Mouse (Mus musculus) liver, postnatal 0 days (tissue): ENCODE measurements around the gene Shbg. TPM values are rescaled to one million over a fixed set of nuclear protein-coding genes. Genes with fewer than 3 reads are reported as not detected.
A peak's percentile ranks its signal among the peaks of the same experiment; 100 is the strongest.
"Not testable (repeated sequence)": the region's sequence is repeated elsewhere in the genome, so short reads cannot be mapped to it uniquely, and the experiment has no call there.

Experiments used
- ATAC-seq: fragments of 200-750 bp; cut with Nextera tagmentation; 2 replicates; pipeline ENCODE4 v1.8.0; 2017; ENCODE audit warnings: mild to moderate bottlenecking, moderate library complexity
- DNase-seq: peaks from one replicate; pipeline ENCODE4 v3.0.0-alpha.2; 2016
- H3K27ac ChIP-seq: fragments of 300-500 bp; sonication (generic); 2 replicates; pipeline ENCODE4 v1.5.1; 2014; ENCODE audit warnings: antibody characterized with exemption, moderate library complexity, mild to moderate bottlenecking, low read depth
- H3K27me3 ChIP-seq: fragments of 300-500 bp; sonication (generic); 2 replicates; pipeline ENCODE4 v1.6.1; 2014; ENCODE audit warnings: low read length, control low read depth, mixed read lengths; ENCODE audit not compliant: insufficient read depth
- H3K36me3 ChIP-seq: fragments of 300-500 bp; sonication (generic); replicated peaks from 2 replicates; pipeline ENCODE4 v1.6.1; 2014; ENCODE audit warnings: mild to moderate bottlenecking, control low read depth, low read length, moderate library complexity, mixed read lengths; ENCODE audit not compliant: insufficient read depth
- H3K4me1 ChIP-seq: fragments of 300-500 bp; sonication (generic); 2 replicates; pipeline ENCODE4 v1.6.1; 2014; ENCODE audit warnings: antibody characterized with exemption, mild to moderate bottlenecking, control low read depth; ENCODE audit not compliant: insufficient read depth
- H3K4me2 ChIP-seq: fragments of 300-500 bp; sonication (generic); 2 replicates; pipeline ENCODE4 v1.6.1; 2014; ENCODE audit warnings: low read depth, mild to moderate bottlenecking, low read length, moderate library complexity, mixed read lengths
- H3K4me3 ChIP-seq: fragments of 300-500 bp; sonication (generic); 2 replicates; pipeline ENCODE4 v1.5.1; 2014; ENCODE audit warnings: low read depth, low read length
- H3K9ac ChIP-seq: fragments of 300-500 bp; sonication (generic); replicated peaks from 2 replicates; pipeline ENCODE4 v1.6.1; 2014; ENCODE audit warnings: mild to moderate bottlenecking, moderate library complexity
- H3K9me3 ChIP-seq: fragments of 300-500 bp; sonication (generic); 2 replicates; pipeline ENCODE4 v1.6.1; 2016; ENCODE audit warnings: mild to moderate bottlenecking, control low read depth, low read length, mixed read lengths
- CTCF ChIP-seq: sonication (generic); IDR thresholded peaks from 2 replicates; pipeline ENCODE4 v1.5.1; 2016; ENCODE audit warnings: antibody characterized with exemption, low read depth
- EP300 ChIP-seq: IDR thresholded peaks from 2 replicates; pipeline ENCODE4 v1.6.1; 2016; ENCODE audit warnings: antibody characterized with exemption, low read depth, mild to moderate bottlenecking
- WGBS: fragments of 180-500 bp; shearing (Covaris S2); extraction: QIAGEN DNeasy Blood & Tissue Kit; methylation state at CpG from one replicate; pipeline ENCODE4 v1.1.7; 2014; ENCODE audit not compliant: insufficient replicate concordance; 5-methylcytosine and 5-hydroxymethylcytosine counted together
- polyA plus RNA-seq: library from polyadenylated mRNA; unstranded; fragments of >200 nt; fragmentation: Nextera tagmentation; extraction: Ambion mirVana; gene quantifications from 2 replicates; pipeline ENCODE4 v1.2.1, GENCODE M21; 2015

Shbg gene
- polyA plus RNA-seq, 1 experiment from 2014 or later: 4.3 TPM

DNA sequence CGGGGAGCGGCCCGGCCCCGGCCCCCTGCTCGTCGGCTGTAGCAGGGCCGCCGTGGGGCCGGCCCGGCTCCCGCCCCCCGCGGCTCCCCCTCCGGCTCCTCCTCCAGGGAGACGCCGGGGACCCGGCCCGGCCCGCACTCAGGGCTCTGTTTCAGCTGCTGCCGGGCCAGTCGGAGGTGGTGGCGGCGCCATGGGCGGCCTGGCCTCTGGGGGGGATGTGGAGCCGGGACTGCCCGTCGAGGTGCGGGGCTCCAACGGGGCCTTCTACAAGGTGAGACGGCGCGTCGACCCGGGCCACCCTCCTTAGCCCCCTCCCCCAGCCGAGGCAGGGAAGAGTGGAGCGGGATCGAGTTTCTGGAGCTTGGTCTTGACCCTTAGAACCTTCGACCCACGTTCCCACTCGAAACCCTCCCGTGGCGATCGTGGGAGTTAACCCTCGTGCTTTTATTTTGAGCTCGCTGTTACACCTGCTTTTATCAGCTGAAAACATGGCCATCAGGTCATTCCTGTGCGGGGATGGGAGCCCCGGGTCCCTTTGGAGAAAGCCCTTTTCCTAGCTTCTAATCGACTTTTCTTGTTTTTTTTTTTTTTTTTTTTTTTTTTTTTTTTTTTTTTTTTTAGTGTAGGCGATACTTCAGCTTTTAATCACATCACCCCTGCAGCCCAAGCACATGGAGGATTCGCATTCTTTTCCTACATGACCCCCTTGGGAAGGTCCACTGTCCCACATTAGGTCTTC, 15.6 kb upstream of the Shbg start:
- Histone ChIP-seq H3K9ac (peak overlapping the region; percentile 96), H3K9me3 (no peaks in the 10 kb centered on the region), H3K4me1 (peaks cover 22% of the 10 kb centered on the region), H3K27me3 (no peaks in the 10 kb centered on the region), H3K4me2 (peak overlapping the region; percentile 88), H3K27ac (peak overlapping the region; percentile 97), H3K36me3 (peaks cover 4% of the 10 kb centered on the region; the same call in 1 of the 2 replicates), H3K4me3 (peak overlapping the region; percentile 87)
- DNase-seq (no peak), ATAC-seq (peak; percentile 56)
- TF ChIP-seq CTCF (no peak), EP300 (no peak)
- WGBS: under 1% methylated on average over 40 of the region's 50 CpGs

DNA sequence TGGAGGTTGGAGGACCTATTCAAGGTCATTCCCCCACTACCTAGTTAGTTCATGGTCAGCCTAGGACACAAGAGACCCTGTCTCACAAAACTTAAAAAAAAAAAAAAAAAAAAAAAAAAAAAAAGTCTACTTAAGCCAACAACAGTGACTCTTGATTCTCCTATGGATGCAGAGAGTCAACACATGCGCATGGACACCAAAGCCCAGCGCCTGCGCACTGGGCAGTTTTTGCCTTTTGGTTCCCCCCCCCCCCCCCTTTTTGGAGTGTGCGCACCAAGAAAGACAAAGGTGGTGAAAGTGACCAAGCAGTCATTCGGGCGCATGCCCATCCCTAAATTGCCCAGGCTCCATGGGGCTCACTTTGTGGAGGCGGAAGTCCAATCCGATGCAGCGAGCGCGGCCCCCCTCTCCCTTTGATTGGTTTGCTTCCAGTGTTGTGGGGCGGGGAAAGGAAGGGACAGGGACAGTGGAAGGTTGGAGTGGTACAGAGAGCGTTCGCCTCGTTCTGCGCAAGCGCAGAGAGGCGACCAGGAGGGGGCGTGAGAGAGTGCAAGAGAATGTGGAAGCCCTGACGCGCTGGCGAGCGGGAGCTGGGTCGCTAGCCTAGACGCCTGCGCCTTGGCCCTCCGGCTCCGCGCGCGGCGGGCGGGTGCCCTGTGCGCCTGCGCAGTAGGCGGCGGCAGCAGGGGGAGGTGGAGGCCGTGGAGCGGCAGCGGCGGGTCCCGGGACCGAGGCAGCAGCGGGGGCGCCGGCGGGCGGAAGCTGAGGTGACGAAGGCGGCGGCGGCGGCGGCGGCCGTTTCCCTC, 14.8 kb upstream of the Shbg start, which contains the start of gene Fxr2:
Fxr2 (plus strand) TSS at position 707 of the 806 bp plus-strand sequence.
- TF ChIP-seq EP300 (no peak), CTCF (peak; percentile 98)
- peaks cover 4% of the 10 kb centered on the region; the same call in 1 of the 2 replicates for H3K36me3 ChIP-seq
- H3K27ac ChIP-seq: peak within 1 kb of the TSS; percentile 97
- no peaks in the 10 kb centered on the region for H3K27me3 ChIP-seq
- H3K4me2 ChIP-seq: peak within 1 kb of the TSS; percentile 88
- peaks cover 22% of the 10 kb centered on the region for H3K4me1 ChIP-seq
- peak within 1 kb of the TSS; percentile 87 for H3K4me3 ChIP-seq
- no peaks in the 10 kb centered on the region for H3K9me3 ChIP-seq
- WGBS: under 1% methylated on average over 44 of the region's 56 CpGs
- ATAC-seq (peak; percentile 95), DNase-seq (peak; percentile 100)
- H3K9ac ChIP-seq: peak within 1 kb of the TSS; percentile 96

DNA sequence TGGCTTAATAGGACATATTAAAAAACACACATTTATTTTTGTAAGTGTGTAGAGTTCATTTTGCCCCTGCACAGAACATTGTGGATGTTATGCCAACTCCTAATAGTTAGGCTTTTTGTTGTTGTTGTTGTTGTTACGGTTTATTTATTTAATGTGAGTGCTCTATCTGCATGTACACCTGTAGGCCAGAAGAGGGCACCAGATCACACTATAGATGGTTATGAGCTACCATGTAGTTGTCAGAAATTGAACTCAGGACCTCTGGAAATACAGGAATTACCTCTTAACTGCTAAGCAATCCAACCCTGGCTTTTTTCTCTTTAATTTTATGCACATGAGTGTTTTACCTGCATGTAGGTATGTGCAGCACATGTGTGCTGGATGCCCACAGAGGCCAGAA, 12.1 kb upstream of the Shbg start:
- H3K9me3 ChIP-seq: no peaks in the 10 kb centered on the region
- H3K9ac ChIP-seq: no peak overlapping the region
- DNase-seq: no peak
- H3K27me3 ChIP-seq: no peaks in the 10 kb centered on the region
- H3K4me2 ChIP-seq: no peak overlapping the region
- no peaks in the 10 kb centered on the region for H3K36me3 ChIP-seq
- ATAC-seq: no peak
- peaks cover 8% of the 10 kb centered on the region for H3K4me1 ChIP-seq
- peak; percentile 84 for TF ChIP-seq CTCF
- TF ChIP-seq EP300: no peak
- 60% methylated on average over 1 of the region's 1 CpGs for WGBS
- H3K27ac ChIP-seq: no peak overlapping the region
- H3K4me3 ChIP-seq: no peak overlapping the region

DNA sequence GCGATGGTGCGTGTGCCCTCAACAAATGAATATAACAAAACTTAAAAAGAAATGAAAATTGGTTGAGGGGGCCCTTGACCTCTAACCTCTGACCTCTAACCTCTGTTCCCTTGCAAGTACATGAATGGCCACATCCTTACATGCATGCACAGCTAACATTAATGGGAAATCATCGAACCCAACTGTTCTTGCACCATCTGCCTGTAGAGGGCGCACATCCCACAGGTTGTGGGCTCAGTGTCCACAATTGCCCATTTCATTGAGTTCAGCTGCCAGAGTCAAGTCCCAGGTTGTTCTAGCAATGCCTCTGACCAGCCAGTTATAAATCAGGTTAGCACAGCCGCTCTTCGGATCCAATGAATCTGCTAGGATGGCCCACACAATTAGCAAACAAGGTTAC, 10.6 kb upstream of the Shbg start:
- TF ChIP-seq EP300 (no peak), CTCF (peak; percentile 99)
- H3K4me1 ChIP-seq: peaks cover 4% of the 10 kb centered on the region
- no peak overlapping the region for H3K9ac ChIP-seq
- no peaks in the 10 kb centered on the region for H3K36me3 ChIP-seq
- no peaks in the 10 kb centered on the region for H3K27me3 ChIP-seq
- no peak overlapping the region for H3K27ac ChIP-seq
- no peaks in the 10 kb centered on the region for H3K9me3 ChIP-seq
- H3K4me2 ChIP-seq: no peak overlapping the region
- DNase-seq (peak; percentile 87), ATAC-seq (no peak)
- WGBS: 36% methylated on average over 6 of the region's 6 CpGs
- H3K4me3 ChIP-seq: no peak overlapping the region

DNA sequence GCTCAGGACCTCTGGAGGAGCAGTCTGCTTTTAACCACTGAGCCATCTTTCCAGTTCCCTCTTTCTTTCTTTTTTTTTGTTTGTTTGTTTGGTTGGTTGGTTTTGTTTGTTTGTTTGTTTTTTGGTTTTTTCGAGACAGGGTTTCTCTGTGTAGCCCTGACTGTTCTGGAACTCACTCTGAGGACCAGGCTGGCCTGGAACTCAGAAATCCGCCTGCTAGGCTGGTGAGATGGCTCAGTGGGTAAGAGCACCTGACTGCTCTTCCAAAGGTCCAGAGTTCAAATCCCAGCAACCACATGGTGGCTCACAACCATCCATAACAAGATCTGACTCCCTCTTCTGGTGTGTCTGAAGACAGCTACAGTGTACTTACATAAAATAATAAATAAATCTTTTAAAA, 6.6 kb upstream of the Shbg start:
- ATAC-seq, H3K4me2 ChIP-seq, H3K36me3 ChIP-seq, DNase-seq, H3K27me3 ChIP-seq, H3K27ac ChIP-seq, H3K4me3 ChIP-seq, H3K9ac ChIP-seq, H3K4me1 ChIP-seq, H3K9me3 ChIP-seq: not testable (repeated sequence)
- WGBS: 74% methylated on average over 2 of the region's 2 CpGs

DNA sequence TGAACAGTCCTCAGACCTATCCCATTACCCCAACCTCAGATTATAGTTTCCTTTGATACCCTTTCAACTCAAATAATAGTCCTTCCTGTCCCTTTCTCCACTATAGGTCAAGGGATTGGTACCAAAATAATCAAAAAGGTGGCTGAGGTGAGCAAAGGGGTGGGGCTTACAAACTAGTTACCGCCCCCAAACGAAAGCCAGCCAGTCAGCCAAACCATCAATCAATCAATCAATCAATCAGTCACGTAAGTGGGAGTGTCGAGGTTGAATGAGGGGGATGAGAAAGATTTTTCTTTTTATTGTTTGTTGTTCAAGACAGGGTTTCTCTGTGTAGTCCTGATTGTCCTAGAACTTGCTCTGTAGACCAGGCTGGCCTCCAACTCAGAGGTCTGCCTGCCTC, 5.3 kb upstream of the Shbg start:
- WGBS: 71% methylated on average over 4 of the region's 4 CpGs
- TF ChIP-seq EP300 (no peak), CTCF (no peak)
- H3K36me3 ChIP-seq: no peaks in the 10 kb centered on the region
- peak overlapping the region; percentile 74 for H3K4me2 ChIP-seq
- no peaks in the 10 kb centered on the region for H3K27me3 ChIP-seq
- peaks cover 7% of the 10 kb centered on the region for H3K4me1 ChIP-seq
- no peak overlapping the region for H3K9ac ChIP-seq
- DNase-seq: no peak
- no peak overlapping the region for H3K27ac ChIP-seq
- no peak overlapping the region for H3K4me3 ChIP-seq
- H3K9me3 ChIP-seq: no peaks in the 10 kb centered on the region
- no peak for ATAC-seq
